Mouse (Mus musculus) spleen, adult 2 months (tissue): ENCODE data around the gene Tspan17.

Source experiments
- CTCF ChIP-seq: fragments of 200-500 bp; IDR thresholded peaks from 2 replicates; pipeline ENCODE4 v1.5.1; 2011; ENCODE audit warnings: mild to moderate bottlenecking, inconsistent platforms; ENCODE audit not compliant: insufficient read depth, insufficient read length, insufficient replicate concordance; ENCODE audit errors: extremely low read depth
- POLR2A ChIP-seq: fragments of 200-500 bp; IDR thresholded peaks from 2 replicates; pipeline ENCODE4 v1.6.1; 2011; ENCODE audit warnings: low read depth, low read length, inconsistent platforms

DNA sequence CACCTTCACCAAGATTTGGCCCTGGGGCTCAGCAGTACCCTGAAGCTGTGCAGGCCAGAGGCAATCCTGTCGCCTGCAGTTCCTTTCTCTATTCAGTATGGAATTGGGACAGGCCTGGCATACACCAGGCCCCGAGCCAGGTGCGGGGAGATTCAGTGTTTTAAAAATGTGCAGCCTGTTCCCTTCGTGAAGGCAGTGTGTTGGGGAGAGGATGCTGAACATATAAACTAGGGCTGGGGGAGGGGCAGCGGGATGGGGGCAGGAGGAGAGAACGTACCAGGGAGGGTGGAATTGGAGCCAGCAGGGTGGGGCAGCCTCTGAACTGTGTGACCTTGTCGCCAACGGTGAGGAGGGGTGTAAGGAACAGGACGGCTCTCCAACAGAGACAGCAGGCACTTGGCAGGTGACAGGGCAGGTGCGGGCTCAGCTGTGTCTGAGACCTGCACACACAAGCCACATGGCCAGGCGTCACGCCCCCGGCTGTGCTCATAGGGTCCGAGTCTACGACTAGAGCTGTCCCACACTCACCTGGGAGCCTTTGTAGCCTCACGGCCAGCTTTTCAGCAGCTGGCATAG is 4.9 kb downstream of the Tspan17 start:
- no peak for TF ChIP-seq POLR2A
- TF ChIP-seq CTCF: no peak
